Mouse (Mus musculus) embryonic facial prominence, embryonic 11.5 days (tissue): ENCODE results near the gene Cmip. TPM values are rescaled to one million over a fixed set of nuclear protein-coding genes. Genes with fewer than 3 reads are reported as not detected.
A peak's percentile ranks its signal among the peaks of the same experiment; 100 is the strongest.

ENCODE experiments used
- ATAC-seq: fragments of 200-750 bp; cut with Nextera tagmentation; replicated peaks from 2 replicates; pipeline ENCODE4 v1.8.0; 2017; ENCODE audit warnings: low read depth; ENCODE audit not compliant: insufficient number of reproducible peaks, low FRiP score, low TSS enrichment
- DNase-seq: peaks from one replicate; pipeline ENCODE4 v3.0.0-alpha.2; 2015; ENCODE audit warnings: low spot score
- H3K27ac ChIP-seq: fragments of 300-500 bp; sonication (generic); replicated peaks from 2 replicates; pipeline ENCODE4 v1.5.1; 2014; ENCODE audit warnings: mild to moderate bottlenecking, low read depth, low read length, control low read depth
- H3K27me3 ChIP-seq: fragments of 300-500 bp; sonication (generic); 2 replicates; pipeline ENCODE4 v1.6.1; 2014; ENCODE audit warnings: mild to moderate bottlenecking, low read length, moderate library complexity, mixed read lengths; ENCODE audit not compliant: control insufficient read depth, insufficient read depth
- H3K36me3 ChIP-seq: fragments of 300-500 bp; sonication (generic); replicated peaks from 2 replicates; pipeline ENCODE4 v1.6.1; 2014; ENCODE audit warnings: low read depth, mild to moderate bottlenecking, low read length, moderate library complexity, mixed read lengths; ENCODE audit not compliant: control insufficient read depth, insufficient read depth
- H3K4me1 ChIP-seq: fragments of 300-500 bp; sonication (generic); 2 replicates; pipeline ENCODE4 v1.6.1; 2014; ENCODE audit warnings: low read length, mixed read lengths; ENCODE audit not compliant: control insufficient read depth, insufficient read depth
- H3K4me2 ChIP-seq: fragments of 300-500 bp; sonication (generic); 2 replicates; pipeline ENCODE4 v1.6.1; 2014; ENCODE audit warnings: low read depth, mild to moderate bottlenecking, control low read depth, low read length, moderate library complexity
- H3K4me3 ChIP-seq: fragments of 300-500 bp; sonication (generic); 2 replicates; pipeline ENCODE4 v1.5.1; 2014; ENCODE audit warnings: low read depth, low read length, control low read depth
- H3K9ac ChIP-seq: fragments of 300-500 bp; sonication (generic); replicated peaks from 2 replicates; pipeline ENCODE4 v1.6.1; 2014; ENCODE audit warnings: mild to moderate bottlenecking, control low read depth, low read length
- H3K9me3 ChIP-seq: fragments of 300-500 bp; sonication (generic); replicated peaks from 2 replicates; pipeline ENCODE4 v1.6.1; 2016; ENCODE audit warnings: mild to moderate bottlenecking, low read length, inconsistent platforms, mixed read lengths; ENCODE audit not compliant: control insufficient read depth
- WGBS: fragments of 180-500 bp; shearing (Covaris S2); extraction: QIAGEN DNeasy Blood & Tissue Kit; methylation state at CpG from one replicate; pipeline ENCODE4 v1.1.7; 2014; 5-methylcytosine and 5-hydroxymethylcytosine counted together
- polyA plus RNA-seq: library from polyadenylated mRNA; unstranded; fragments of >200 nt; fragmentation: Nextera tagmentation; extraction: Ambion mirVana; gene quantifications from 2 replicates; pipeline ENCODE4 v1.2.1, GENCODE M21; 2014

Gene Cmip
- polyA plus RNA-seq, 1 experiment from 2014 or later: 20.4 TPM

DNA sequence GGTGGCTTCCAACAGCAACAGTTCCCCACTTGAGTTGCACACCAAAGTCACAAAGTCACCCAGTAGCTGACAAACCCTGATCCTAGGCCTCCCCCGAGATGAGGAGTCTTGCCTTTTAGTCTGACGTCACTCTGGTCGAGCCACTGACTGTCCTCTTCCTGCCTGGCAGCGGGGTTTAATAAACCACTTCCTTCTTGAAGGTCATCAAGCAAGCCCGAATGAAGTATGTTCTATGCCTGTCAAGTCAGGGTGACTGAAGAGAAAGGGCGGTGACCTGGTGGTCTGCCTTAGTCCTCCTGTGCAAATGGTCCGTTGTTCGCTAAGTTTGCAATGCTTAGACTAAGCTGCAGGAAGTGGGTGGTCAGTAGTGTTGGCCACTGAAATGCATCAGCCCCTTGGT lies 31.1 kb downstream of the Cmip start:
- Histone ChIP-seq H3K27me3 (no peaks in the 10 kb centered on the region), H3K4me1 (no peaks in the 10 kb centered on the region; the same call in 1 of the 2 replicates), H3K27ac (no peak overlapping the region), H3K9ac (no peak overlapping the region), H3K9me3 (no peaks in the 10 kb centered on the region), H3K36me3 (no peaks in the 10 kb centered on the region), H3K4me2 (no peak overlapping the region), H3K4me3 (no peak overlapping the region)
- WGBS: 83% methylated on average over 8 of the region's 8 CpGs
- DNase-seq (no peak), ATAC-seq (no peak)

DNA sequence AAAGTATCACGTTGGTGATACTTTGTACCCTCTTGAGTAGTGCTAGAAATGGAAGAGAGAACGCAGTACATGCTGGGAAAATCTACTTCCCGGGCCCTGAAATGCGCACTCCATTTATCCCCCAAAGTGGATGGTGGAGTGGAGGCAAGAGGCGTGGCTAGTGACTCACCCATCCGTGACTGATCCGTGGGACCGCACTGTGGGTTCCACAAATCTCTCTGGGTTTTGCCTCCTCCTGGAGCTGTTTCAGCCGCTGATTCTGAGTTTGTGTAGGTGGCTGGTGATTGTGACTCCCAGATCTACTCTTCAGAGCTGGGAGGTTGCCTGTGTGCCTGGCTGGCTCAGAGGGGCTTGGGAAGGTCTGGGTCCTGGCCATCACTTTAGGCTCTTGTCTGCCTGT lies 32.2 kb downstream of the Cmip start:
- no peak for DNase-seq
- H3K4me2 ChIP-seq: no peak overlapping the region
- no peak overlapping the region for H3K4me3 ChIP-seq
- no peaks in the 10 kb centered on the region for H3K36me3 ChIP-seq
- no peak overlapping the region for H3K27ac ChIP-seq
- no peaks in the 10 kb centered on the region for H3K9me3 ChIP-seq
- H3K4me1 ChIP-seq: no peaks in the 10 kb centered on the region; the same call in 1 of the 2 replicates
- no peak overlapping the region for H3K9ac ChIP-seq
- 89% methylated on average over 9 of the region's 9 CpGs for WGBS
- no peak for ATAC-seq
- H3K27me3 ChIP-seq: no peaks in the 10 kb centered on the region

DNA sequence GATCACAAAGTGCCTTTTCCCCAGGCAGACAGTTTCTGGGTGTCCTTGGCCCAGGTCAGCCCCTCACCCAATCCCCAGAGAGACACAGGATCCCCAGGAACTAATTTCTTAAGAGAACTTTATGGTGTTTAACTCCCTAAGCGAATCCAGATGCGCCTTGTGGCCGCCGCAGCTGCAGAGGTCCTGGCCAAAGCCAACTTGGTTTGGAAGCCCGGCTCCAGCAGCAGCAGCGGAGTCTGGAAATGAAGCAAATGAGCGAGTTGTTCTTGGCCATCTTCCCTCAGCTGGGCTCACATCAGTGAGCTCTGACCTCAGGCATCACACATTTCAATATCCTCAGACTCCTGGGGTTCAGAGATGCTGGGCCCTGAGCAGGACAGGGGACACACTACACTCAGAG lies 33.6 kb downstream of the Cmip start:
- no peaks in the 10 kb centered on the region for H3K36me3 ChIP-seq
- no peak overlapping the region for H3K27ac ChIP-seq
- peak; percentile 62 for DNase-seq
- no peak overlapping the region for H3K4me3 ChIP-seq
- ATAC-seq: no peak
- no peak overlapping the region for H3K4me2 ChIP-seq
- H3K4me1 ChIP-seq: no peaks in the 10 kb centered on the region; the same call in 1 of the 2 replicates
- H3K9me3 ChIP-seq: no peaks in the 10 kb centered on the region
- H3K9ac ChIP-seq: no peak overlapping the region
- 48% methylated on average over 7 of the region's 7 CpGs for WGBS
- no peaks in the 10 kb centered on the region for H3K27me3 ChIP-seq

DNA sequence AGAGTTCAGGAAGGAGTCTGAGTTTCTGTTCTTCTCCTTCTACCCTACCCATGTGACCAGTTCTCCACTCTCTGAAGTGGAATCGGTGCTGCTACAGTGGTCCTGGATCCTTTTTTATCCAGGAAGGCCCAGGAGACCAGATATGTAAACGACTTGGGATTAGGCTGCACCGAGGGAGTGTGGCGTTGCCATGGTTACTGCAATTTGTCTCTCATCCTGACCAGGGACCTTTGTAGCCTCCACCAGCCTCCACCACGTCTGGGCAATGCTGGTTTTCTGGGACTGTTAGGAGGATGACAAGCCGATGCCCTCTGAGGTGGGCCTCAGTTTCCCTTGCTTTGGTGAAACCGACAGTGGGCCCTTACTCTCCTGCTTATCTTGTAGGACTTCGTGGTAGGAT lies 35.4 kb downstream of the Cmip start:
- Histone ChIP-seq H3K4me1 (no peaks in the 10 kb centered on the region; the same call in 1 of the 2 replicates), H3K9me3 (no peaks in the 10 kb centered on the region), H3K4me3 (no peak overlapping the region), H3K4me2 (no peak overlapping the region), H3K9ac (no peak overlapping the region), H3K27me3 (no peaks in the 10 kb centered on the region), H3K36me3 (no peaks in the 10 kb centered on the region), H3K27ac (no peak overlapping the region)
- DNase-seq (no peak), ATAC-seq (no peak)
- WGBS: 38% methylated on average over 8 of the region's 8 CpGs

DNA sequence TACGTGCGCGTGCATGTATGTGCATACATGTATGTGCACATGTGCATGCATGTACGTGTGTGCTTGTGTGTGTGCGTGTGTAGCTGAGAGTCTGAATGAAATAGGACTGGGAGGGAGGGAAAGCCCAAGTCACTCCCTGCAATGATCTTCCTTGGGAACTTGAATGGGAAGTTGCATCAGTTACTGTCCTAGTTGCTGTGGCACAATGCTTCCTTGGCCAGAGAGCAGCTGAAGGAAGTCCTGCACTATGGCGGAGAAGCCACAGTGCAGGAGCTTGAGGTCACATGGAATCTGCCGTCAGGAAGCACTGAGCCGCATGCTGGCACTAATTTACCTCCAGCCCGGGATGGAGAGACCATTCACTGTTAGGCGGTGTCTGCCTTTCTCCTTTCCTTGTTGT lies 37.9 kb downstream of the Cmip start:
- no peak overlapping the region for H3K27ac ChIP-seq
- H3K4me1 ChIP-seq: no peaks in the 10 kb centered on the region; the same call in 1 of the 2 replicates

DNA sequence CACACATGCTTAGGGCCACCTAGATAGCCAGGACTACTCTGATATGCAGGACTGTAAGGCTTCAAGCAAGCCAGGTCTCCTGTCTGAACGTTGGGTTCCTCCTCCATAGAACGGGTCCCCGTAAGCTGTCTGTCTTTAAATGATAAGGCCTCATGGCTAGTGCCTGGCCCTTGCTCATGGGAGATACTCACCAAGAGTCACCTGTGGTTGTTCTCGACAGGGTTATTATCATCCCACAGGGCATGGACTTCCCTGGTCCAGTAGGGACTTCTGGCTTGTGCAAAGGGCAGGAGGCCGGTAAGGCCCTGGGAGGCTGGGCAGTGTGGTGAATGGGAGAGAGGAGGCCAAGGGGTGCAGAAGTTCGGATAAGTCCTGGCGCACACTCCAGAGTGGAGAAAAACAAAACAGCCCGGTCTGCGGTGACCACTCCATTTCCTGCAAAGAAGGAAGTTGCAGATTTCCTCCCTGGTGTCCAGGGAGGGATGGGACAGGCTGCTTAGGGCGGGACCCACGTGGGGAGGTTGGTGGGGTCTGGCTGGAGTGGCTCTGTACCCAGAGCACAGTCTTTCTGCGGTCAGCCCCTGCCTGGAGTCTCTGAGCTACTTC lies 41.2 kb downstream of the Cmip start:
- no peak overlapping the region; the same call in 1 of the 2 replicates for H3K9ac ChIP-seq
- ATAC-seq (no peak), DNase-seq (no peak)
- H3K27me3 ChIP-seq: no peaks in the 10 kb centered on the region
- H3K36me3 ChIP-seq: no peaks in the 10 kb centered on the region
- H3K4me2 ChIP-seq: no peak overlapping the region
- WGBS: 81% methylated on average over 12 of the region's 12 CpGs
- H3K27ac ChIP-seq: no peak overlapping the region
- no peaks in the 10 kb centered on the region; the same call in 1 of the 2 replicates for H3K4me1 ChIP-seq
- no peak overlapping the region for H3K4me3 ChIP-seq
- no peaks in the 10 kb centered on the region for H3K9me3 ChIP-seq

More for the DNA sequence above, 37.9 kb downstream of the Cmip start:
- no peak overlapping the region for H3K4me3 ChIP-seq
- 67% methylated on average over 10 of the region's 10 CpGs for WGBS
- no peaks in the 10 kb centered on the region for H3K9me3 ChIP-seq
- no peak overlapping the region for H3K9ac ChIP-seq
- ATAC-seq (no peak), DNase-seq (no peak)
- H3K27me3 ChIP-seq: no peaks in the 10 kb centered on the region
- no peak overlapping the region for H3K4me2 ChIP-seq
- no peaks in the 10 kb centered on the region for H3K36me3 ChIP-seq

DNA sequence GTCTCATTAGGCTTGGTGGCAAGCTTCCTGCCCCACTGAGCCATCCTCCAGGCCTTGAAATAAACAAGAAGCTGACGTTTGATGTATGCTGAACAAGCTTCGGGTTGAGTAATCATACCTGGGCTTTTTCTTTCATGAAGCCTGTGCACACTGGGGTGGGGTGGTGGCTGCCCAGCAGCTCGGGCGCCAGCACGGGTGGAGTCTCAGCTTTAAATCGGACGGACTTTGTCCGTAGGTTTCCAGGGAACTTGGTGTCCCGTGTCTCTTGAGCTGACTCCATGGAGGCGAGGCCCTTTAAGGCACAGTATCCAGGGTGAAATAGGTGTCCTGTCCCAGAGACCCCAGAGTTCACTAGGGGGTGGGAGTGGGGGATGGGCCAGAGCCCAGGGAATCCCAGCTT lies 42.3 kb downstream of the Cmip start:
- H3K9me3 ChIP-seq: no peaks in the 10 kb centered on the region
- WGBS: 77% methylated on average over 10 of the region's 10 CpGs
- H3K36me3 ChIP-seq: no peaks in the 10 kb centered on the region
- H3K27ac ChIP-seq: no peak overlapping the region
- H3K4me1 ChIP-seq: peaks cover 7% of the 10 kb centered on the region; the same call in 1 of the 2 replicates
- H3K9ac ChIP-seq: no peak overlapping the region
- ATAC-seq (no peak), DNase-seq (no peak)
- no peak overlapping the region for H3K4me3 ChIP-seq
- H3K4me2 ChIP-seq: no peak overlapping the region
- H3K27me3 ChIP-seq: no peaks in the 10 kb centered on the region

DNA sequence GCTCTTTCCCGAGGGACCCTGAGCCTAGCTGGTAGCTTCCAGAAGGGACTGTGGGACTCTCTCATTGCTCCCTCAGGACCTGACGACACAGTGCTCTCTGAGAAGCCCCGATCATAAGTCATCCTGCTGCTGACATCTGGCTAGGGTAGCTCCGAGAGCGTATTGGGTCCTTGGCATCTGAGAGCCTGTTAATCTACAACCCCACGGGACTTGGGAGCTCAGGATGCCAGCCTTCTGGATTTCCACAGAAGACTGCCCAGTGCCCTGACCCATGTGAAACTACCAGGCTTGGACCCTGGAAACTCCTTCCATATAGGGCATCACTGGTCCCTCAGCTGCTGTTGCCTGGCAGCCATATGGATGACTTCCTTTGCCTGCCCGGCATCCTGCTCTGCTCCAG lies 43.3 kb downstream of the Cmip start:
- Histone ChIP-seq H3K9ac (no peak overlapping the region), H3K27me3 (no peaks in the 10 kb centered on the region), H3K4me2 (no peak overlapping the region), H3K4me3 (no peak overlapping the region), H3K36me3 (no peaks in the 10 kb centered on the region), H3K27ac (no peak overlapping the region), H3K9me3 (no peaks in the 10 kb centered on the region), H3K4me1 (peaks cover 7% of the 10 kb centered on the region; the same call in 1 of the 2 replicates)
- no peak for DNase-seq
- ATAC-seq: no peak
- WGBS: 82% methylated on average over 7 of the region's 7 CpGs
